Mouse (Mus musculus): ENCODE results near the gene Marco. TPM values are rescaled to one million over a fixed set of nuclear protein-coding genes. Genes with fewer than 3 reads are reported as not detected.

The Marco gene
- polyA plus RNA-seq, 2 experiments from 2014 or later = 0.85 TPM; not detected in 1

DNA sequence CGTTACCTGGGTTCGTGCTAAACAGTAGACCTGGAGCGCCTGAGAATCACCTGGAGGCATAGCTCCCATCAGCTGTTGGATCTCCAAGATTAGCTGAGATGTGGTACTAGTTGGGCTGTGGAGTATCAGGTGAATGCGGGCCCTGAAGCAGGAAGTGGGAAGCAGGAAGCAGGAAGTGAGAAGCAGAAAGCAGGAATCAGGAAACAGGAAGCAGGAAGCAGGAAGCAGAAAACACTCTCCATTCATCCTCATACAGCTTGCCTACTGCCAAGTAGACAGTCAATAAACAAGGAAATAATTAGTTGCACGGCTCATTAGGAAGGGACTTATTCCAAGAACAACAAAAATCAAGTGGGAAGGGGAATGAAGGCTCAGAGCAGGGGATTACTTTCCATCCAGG, 69.2 kb downstream of the Marco start:
- ATAC-seq = no peak

DNA sequence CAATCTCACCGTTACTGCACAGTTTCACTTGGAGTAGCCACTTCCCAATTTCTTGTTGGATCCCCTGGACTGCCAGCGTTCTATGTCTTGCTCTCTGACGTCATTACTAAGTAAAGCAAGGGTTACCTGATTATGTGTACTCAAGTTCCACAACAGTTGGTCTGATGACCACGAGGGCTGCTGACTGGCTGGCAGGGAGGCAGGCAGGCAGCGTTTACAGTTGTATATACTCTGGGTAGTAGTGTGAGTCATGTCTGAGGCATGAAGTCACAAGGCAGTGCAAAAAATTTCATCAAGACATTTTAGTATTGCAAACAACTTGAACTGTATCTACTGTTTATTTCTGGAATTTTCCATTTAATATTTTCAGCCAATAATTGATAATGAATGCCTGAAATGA, 74.7 kb downstream of the Marco start:
- no peak for ATAC-seq

DNA sequence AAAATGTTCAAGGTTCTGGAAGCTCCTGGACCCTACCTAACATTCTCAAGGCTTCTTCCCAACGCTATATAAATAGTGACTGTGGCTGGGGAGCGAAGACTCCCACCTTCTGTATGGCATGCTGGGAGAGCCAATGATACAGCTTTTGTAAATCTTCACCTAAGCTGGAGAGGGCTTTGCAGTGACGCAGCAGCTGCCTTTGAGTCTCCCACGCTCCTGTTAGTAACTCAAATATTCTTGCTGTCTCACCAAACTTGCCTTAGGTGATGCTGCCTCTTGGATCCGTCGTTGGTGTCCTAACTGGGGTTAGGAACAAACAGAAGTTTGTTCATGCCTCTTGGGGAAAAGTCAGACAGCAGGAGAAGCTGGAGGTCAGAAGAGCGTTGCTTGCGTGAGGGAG, 79.2 kb downstream of the Marco start:
- no peak for ATAC-seq

Other genes starting within 250 kb of the Marco start
- not detected for gene Steap3, start 232.3 kb downstream of the Marco start, polyA plus RNA-seq (2017; shearing (Covaris generic))
- not detected for gene C1ql2, start 164.4 kb downstream of the Marco start, polyA plus RNA-seq (2017; shearing (Covaris generic))
- not detected for gene En1, start 97.4 kb upstream of the Marco start, polyA plus RNA-seq (2017; shearing (Covaris generic))